Mouse (Mus musculus) limb, embryonic 12.5 days (tissue): ENCODE results near the gene Mef2d. TPM values are rescaled to one million over a fixed set of nuclear protein-coding genes. Genes with fewer than 3 reads are reported as not detected.

Source experiments
- ATAC-seq: fragments of 200-750 bp; cut with Nextera tagmentation; 2 replicates; pipeline ENCODE4 v1.8.0; 2017; ENCODE audit warnings: low read depth, moderate TSS enrichment; ENCODE audit not compliant: insufficient number of reproducible peaks, insufficient read depth, low FRiP score, low TSS enrichment
- H3K27ac ChIP-seq: fragments of 300-500 bp; sonication (generic); 2 replicates; pipeline ENCODE4 v1.5.1; 2016; ENCODE audit warnings: mild to moderate bottlenecking, moderate library complexity
- H3K27me3 ChIP-seq: fragments of 300-500 bp; sonication (generic); 2 replicates; pipeline ENCODE4 v1.6.1; 2016; ENCODE audit warnings: mild to moderate bottlenecking, moderate library complexity
- H3K36me3 ChIP-seq: fragments of 300-500 bp; sonication (generic); 2 replicates; pipeline ENCODE4 v1.6.1; 2016; ENCODE audit warnings: mild to moderate bottlenecking, moderate library complexity
- H3K4me1 ChIP-seq: fragments of 300-500 bp; sonication (generic); replicated peaks from 2 replicates; pipeline ENCODE4 v1.6.1; 2016
- H3K4me2 ChIP-seq: fragments of 300-500 bp; sonication (generic); 2 replicates; pipeline ENCODE4 v1.6.1; 2016; ENCODE audit warnings: mild to moderate bottlenecking, moderate library complexity
- H3K4me3 ChIP-seq: fragments of 300-500 bp; sonication (generic); replicated peaks from 2 replicates; pipeline ENCODE4 v1.5.1; 2016; ENCODE audit warnings: mild to moderate bottlenecking
- H3K9ac ChIP-seq: fragments of 300-500 bp; sonication (generic); replicated peaks from 2 replicates; pipeline ENCODE4 v1.6.1; 2016; ENCODE audit warnings: mild to moderate bottlenecking, moderate library complexity
- H3K9me3 ChIP-seq: fragments of 300-500 bp; sonication (generic); 2 replicates; pipeline ENCODE4 v1.6.1; 2016; ENCODE audit warnings: mild to moderate bottlenecking, moderate library complexity
- WGBS: fragments of 180-500 bp; shearing (Covaris S2); methylation state at CpG from one replicate; pipeline ENCODE4 v1.1.7; 2016; 5-methylcytosine and 5-hydroxymethylcytosine counted together
- microRNA-seq: library from miRNA; unstranded; fragments of <30 nt; microRNA quantifications from one replicate; pipeline ENCODE4, GENCODE M21; 2017
- polyA plus RNA-seq: library from polyadenylated mRNA; unstranded; fragments of >200 nt; fragmentation: Nextera tagmentation; extraction: Ambion mirVana; gene quantifications from 2 replicates; pipeline ENCODE4 v1.2.1, GENCODE M21; 2016

The Mef2d gene
- polyA plus RNA-seq, 1 experiment from 2014 or later, result 12.1 TPM

DNA sequence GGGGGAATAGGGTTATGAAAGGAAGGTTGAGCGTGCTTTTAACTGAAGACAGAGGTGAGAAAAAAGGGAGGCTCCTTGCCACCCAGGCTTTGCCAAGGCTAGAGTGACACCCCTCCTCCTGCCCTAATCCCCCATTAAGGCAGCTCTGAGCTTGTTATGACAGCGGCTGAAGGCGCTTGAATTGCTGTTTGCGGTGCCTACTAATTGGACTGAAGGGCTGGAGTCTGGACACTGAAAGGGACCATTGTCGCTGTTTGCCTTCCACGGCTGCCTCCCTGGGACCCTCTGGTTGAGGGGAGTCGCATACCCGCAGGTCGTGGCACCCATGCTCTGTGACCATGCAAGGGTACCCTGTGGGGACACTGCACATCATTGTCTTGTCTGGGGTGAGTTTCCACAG lies 77.8 kb downstream of the Mef2d start:
- Histone ChIP-seq H3K36me3 (no peaks in the 10 kb centered on the region), H3K4me3 (no peak overlapping the region), H3K27me3 (peaks cover 98% of the 10 kb centered on the region), H3K9me3 (0 out of 2 replicates have a peak, but pooled peaks cover 3% of the 10 kb centered on the region), H3K4me1 (peaks cover 5% of the 10 kb centered on the region), H3K9ac (no peak overlapping the region), H3K4me2 (no peak overlapping the region), H3K27ac (no peak overlapping the region)
- 17% methylated on average over 9 of the region's 9 CpGs for WGBS
- ATAC-seq, result no peak

DNA sequence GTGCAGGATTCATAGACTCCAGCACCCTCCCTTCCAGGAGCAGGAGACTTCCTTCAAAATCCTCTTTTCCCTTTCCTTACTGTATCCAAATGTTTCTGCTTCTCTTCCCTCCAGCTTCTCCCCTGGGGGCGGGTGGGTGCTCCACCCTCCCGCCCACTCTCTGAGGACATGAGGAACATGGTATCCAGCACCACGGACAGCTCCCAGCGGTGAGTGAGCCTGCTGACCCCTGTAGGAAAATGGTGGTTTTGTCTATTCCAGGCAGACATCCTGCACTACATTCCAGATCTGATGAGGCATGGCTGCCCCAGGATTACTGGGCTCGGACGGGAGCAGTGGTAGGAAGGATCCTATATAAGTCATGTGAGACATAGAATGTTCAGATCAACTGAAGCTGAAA lies 78.7 kb downstream of the Mef2d start:
- Histone ChIP-seq H3K9me3 (0 out of 2 replicates have a peak, but pooled peaks cover 3% of the 10 kb centered on the region), H3K9ac (no peak overlapping the region), H3K27me3 (peaks cover 98% of the 10 kb centered on the region), H3K4me3 (no peak overlapping the region), H3K27ac (no peak overlapping the region), H3K4me1 (no peaks in the 10 kb centered on the region), H3K36me3 (no peaks in the 10 kb centered on the region), H3K4me2 (no peak overlapping the region)
- ATAC-seq, result no peak; the same call in 1 of the 2 replicates
- WGBS, result under 1% methylated on average over 6 of the region's 6 CpGs

Small RNA genes lying within 50 kb of the gene (microRNA-seq; reads per million reads assigned to microRNA genes)
- gene Gm25641 (not detected), gene Mir3093 (not detected), gene Mir9-1 (not detected)

Other genes starting within 250 kb of the Mef2d start
- gene Hdgf, start 236.1 kb upstream of the Mef2d start, polyA plus RNA-seq, result 286 and 294 TPM in 2 replicates
- 80.4 and 85.9 TPM in 2 replicates for gene Mrpl24, start 222.9 kb upstream of the Mef2d start, polyA plus RNA-seq
- 83.2 and 86.4 TPM in 2 replicates for gene Isg20l2, start 212.1 kb upstream of the Mef2d start, polyA plus RNA-seq
- gene Rrnad1, start 211.7 kb upstream of the Mef2d start, polyA plus RNA-seq, result 22.4 and 26.5 TPM in 2 replicates
- 614 and 667 TPM in 2 replicates for gene Crabp2, start 193.7 kb upstream of the Mef2d start, polyA plus RNA-seq
- gene Nes, start 171.3 kb upstream of the Mef2d start, polyA plus RNA-seq, result 29.4 and 32.5 TPM in 2 replicates
- gene Bcan, start 142.1 kb upstream of the Mef2d start, polyA plus RNA-seq, result 0.13 and 0.65 TPM in 2 replicates
- gene Hapln2, start 114.8 kb upstream of the Mef2d start, polyA plus RNA-seq, result 0.10 and 0.12 TPM in 2 replicates
- gene Gpatch4, start 99.3 kb upstream of the Mef2d start, polyA plus RNA-seq, result 30.8 and 31.1 TPM in 2 replicates
- 179 and 185 TPM in 2 replicates for gene Naxe, start 83.9 kb upstream of the Mef2d start, polyA plus RNA-seq
- not detected in 2 replicates for gene Ttc24, start 64.1 kb upstream of the Mef2d start, polyA plus RNA-seq
- gene Iqgap3, start 60.4 kb upstream of the Mef2d start, polyA plus RNA-seq, result 24.3 and 25.6 TPM in 2 replicates
- gene Rhbg, start 112.3 kb downstream of the Mef2d start, polyA plus RNA-seq, result 1.3 TPM in 2 replicates
- 0.25 TPM in 1 of 2 replicates, not detected in the other for gene Gm38392, start 144.8 kb downstream of the Mef2d start, polyA plus RNA-seq
- gene Tsacc, start 154.6 kb downstream of the Mef2d start, polyA plus RNA-seq, result 13.5 and 14.3 TPM in 2 replicates
- gene Cct3, start 154.7 kb downstream of the Mef2d start, polyA plus RNA-seq, result 642 and 647 TPM in 2 replicates
- gene Glmp, start 182.7 kb downstream of the Mef2d start, polyA plus RNA-seq, result 143 and 164 TPM in 2 replicates
- gene Tmem79, start 193.8 kb downstream of the Mef2d start, polyA plus RNA-seq, result 2.6 and 2.9 TPM in 2 replicates
- 69.2 and 74.4 TPM in 2 replicates for gene Smg5, start 193.9 kb downstream of the Mef2d start, polyA plus RNA-seq
- gene Paqr6, start 222.2 kb downstream of the Mef2d start, polyA plus RNA-seq, result 2.8 and 3.2 TPM in 2 replicates
- gene Bglap3, start 230.4 kb downstream of the Mef2d start, polyA plus RNA-seq, result 0.10 and 0.29 TPM in 2 replicates
- not detected in 2 replicates for gene Bglap2, start 236.3 kb downstream of the Mef2d start, polyA plus RNA-seq
- not detected in 2 replicates for gene Bglap, start 242.1 kb downstream of the Mef2d start, polyA plus RNA-seq